Mouse (Mus musculus) adipose tissue, adult 10 weeks (tissue): ENCODE results near the gene Gm5415. TPM values are rescaled to one million over a fixed set of nuclear protein-coding genes. Genes with fewer than 3 reads are reported as not detected.

Experiments used
- polyA plus RNA-seq: library from polyadenylated mRNA; stranded (reverse); fragments of 350-450 nt; fragmentation: Illumina TruSeq; extraction: RNeasy Lipid Tissue Mini Kit (QIAGEN cat#74804); gene quantifications from one replicate; pipeline ENCODE4 v1.2.3, GENCODE M21; 2014; ENCODE audit warnings: low read depth, low replicate concordance

Gene Gm5415
- polyA plus RNA-seq, result 0.27 TPM

GRCm38 (mm10) chr1:32547194-32547593 lies at the start of gene Gm5415:
Gene Gm5415 (minus strand): TSS chr1:32547294.

